Mouse (Mus musculus) lung, postnatal 0 days (tissue): Measurements from ENCODE around the gene Klf9.

ENCODE experiments used
- CTCF ChIP-seq: IDR thresholded peaks from 2 replicates; pipeline ENCODE4 v1.5.1; 2016; ENCODE audit warnings: antibody characterized with exemption, mild to moderate bottlenecking
- EP300 ChIP-seq: IDR thresholded peaks from 2 replicates; pipeline ENCODE4 v1.6.1; 2016; ENCODE audit warnings: antibody characterized with exemption, mild to moderate bottlenecking, control low read depth

DNA sequence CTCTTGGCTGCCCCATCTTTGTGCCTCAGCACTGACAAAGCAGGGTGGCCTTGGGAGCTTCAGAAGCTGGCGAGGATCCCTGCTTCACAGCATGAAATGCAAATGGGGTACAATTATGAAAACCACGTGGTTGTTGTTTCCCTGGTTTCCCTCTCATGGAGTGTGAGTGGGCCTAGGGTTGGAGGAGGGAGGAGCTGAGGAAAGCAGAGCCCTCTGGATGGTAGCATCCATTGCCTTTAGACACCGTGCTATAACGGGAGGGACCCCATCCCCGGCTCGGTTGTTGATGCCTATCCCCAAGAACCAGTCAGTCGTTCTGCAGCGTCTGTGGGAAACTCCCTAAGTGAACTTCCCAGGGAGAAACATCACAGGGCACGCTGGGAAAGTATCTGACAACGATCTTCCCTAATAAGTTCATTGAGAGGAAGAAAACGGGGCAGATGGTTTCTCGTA is 5.4 kb downstream of the Klf9 start:
- TF ChIP-seq CTCF (no peak), EP300 (no peak)
